Mouse (Mus musculus): Measurements from ENCODE around the gene Tbc1d5.

DNA sequence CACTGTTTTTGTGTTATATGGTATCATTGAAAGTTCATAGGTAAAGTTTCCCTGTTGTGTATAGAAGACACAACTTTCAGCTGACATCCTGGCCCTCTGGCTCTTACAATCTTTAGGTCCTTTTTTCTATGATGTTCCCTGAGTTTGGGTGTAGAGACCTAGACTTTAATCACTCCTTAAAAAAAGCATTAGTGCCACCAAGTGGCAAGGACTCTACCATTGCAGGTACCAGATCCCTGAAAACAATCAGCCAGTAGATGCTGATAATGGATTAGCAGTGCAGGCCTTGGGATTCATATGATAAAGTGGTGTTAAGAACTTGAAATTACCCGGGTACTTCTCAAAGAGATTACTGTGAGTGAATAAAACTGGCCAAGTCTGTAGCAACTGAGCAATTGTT lies 207.0 kb downstream of the Tbc1d5 start:
- TF ChIP-seq POLR2A (IDR thresholded peaks at IDR 0.05; ENCODE audit: control insufficient read depth, extremely low read depth, insufficient read depth, low read length, poor library complexity) (no peak), CTCF (IDR thresholded peaks at IDR 0.05; ENCODE audit: borderline replicate concordance, control insufficient read depth, extremely low read depth, insufficient read depth, low read length, poor library complexity) (no peak)

Data from thymus, adult 2 months (tissue).